Mouse (Mus musculus) heart, embryonic 14.5 days (tissue): ENCODE data around the gene Prss34. TPM values are rescaled to one million over a fixed set of nuclear protein-coding genes. Genes with fewer than 3 reads are reported as not detected.

Source experiments
- ATAC-seq: fragments of 200-750 bp; cut with Nextera tagmentation; 2 replicates; pipeline ENCODE4 v1.8.0; 2017; ENCODE audit warnings: low read depth, moderate TSS enrichment; ENCODE audit not compliant: insufficient number of reproducible peaks, insufficient read depth, low FRiP score
- H3K27ac ChIP-seq, 2 experiments: fragments of 200-500 bp in 1 of 2; fragments of 300-500 bp in 1 of 2; sonication (generic) in 1 of 2; replicated peaks in 1 of 2; 2 replicates each; pipeline ENCODE4 v1.5.1; 2012 to 2014; ENCODE audit warnings: low read depth in 2 of 2, low read length in 2 of 2, control low read depth in 1 of 2, mild to moderate bottlenecking in 1 of 2, mixed read lengths in 1 of 2; ENCODE audit not compliant: control insufficient read depth in 1 of 2, insufficient read depth in 1 of 2
- H3K27me3 ChIP-seq: fragments of 300-500 bp; sonication (generic); 2 replicates; pipeline ENCODE4 v1.6.1; 2014; ENCODE audit warnings: mild to moderate bottlenecking, low read length, control low read depth; ENCODE audit not compliant: control insufficient read depth, insufficient read depth
- H3K36me3 ChIP-seq: fragments of 300-500 bp; sonication (generic); 2 replicates; pipeline ENCODE4 v1.6.1; 2014; ENCODE audit warnings: mild to moderate bottlenecking, control low read depth, low read length, mixed read lengths; ENCODE audit not compliant: control insufficient read depth, insufficient read depth
- H3K4me1 ChIP-seq, 2 experiments: fragments of 200-500 bp in 1 of 2; fragments of 300-500 bp in 1 of 2; sonication (generic) in 1 of 2; 2 replicates each; pipeline ENCODE4 v1.6.1; 2012 to 2014; ENCODE audit warnings: low read length in 2 of 2, control low read depth in 1 of 2, mixed read lengths in 1 of 2; ENCODE audit not compliant: control insufficient read depth in 2 of 2, insufficient read depth in 2 of 2
- H3K4me2 ChIP-seq: fragments of 300-500 bp; sonication (generic); 2 replicates; pipeline ENCODE4 v1.6.1; 2014; ENCODE audit warnings: mild to moderate bottlenecking, low read length
- H3K4me3 ChIP-seq, 2 experiments: fragments of 200-500 bp in 1 of 2; fragments of 300-500 bp in 1 of 2; sonication (generic) in 1 of 2; 2 replicates each; pipeline ENCODE4 v1.5.1; 2012 to 2014; ENCODE audit warnings: low read length in 2 of 2, mild to moderate bottlenecking in 2 of 2, control low read depth in 1 of 2, low read depth in 1 of 2, moderate library complexity in 1 of 2; ENCODE audit not compliant: control insufficient read depth in 1 of 2, insufficient read depth in 1 of 2
- H3K9ac ChIP-seq: fragments of 300-500 bp; sonication (generic); 2 replicates; pipeline ENCODE4 v1.6.1; 2014; ENCODE audit warnings: mild to moderate bottlenecking, low read length
- H3K9me3 ChIP-seq: fragments of 300-500 bp; sonication (generic); 2 replicates; pipeline ENCODE4 v1.6.1; 2016; ENCODE audit warnings: low read length, control low read depth; ENCODE audit not compliant: control insufficient read depth
- WGBS: fragments of 180-500 bp; shearing (Covaris S2); extraction: QIAGEN DNeasy Blood & Tissue Kit; methylation state at CpG from one replicate; pipeline ENCODE4 v1.1.7; 2014; 5-methylcytosine and 5-hydroxymethylcytosine counted together
- polyA plus RNA-seq: library from polyadenylated mRNA; unstranded; fragments of >200 nt; fragmentation: Nextera tagmentation; extraction: Ambion mirVana; gene quantifications from 2 replicates; pipeline ENCODE4 v1.2.1, GENCODE M21; 2014

The Prss34 gene
- 0.16 and 0.27 TPM in 2 replicates for polyA plus RNA-seq

DNA sequence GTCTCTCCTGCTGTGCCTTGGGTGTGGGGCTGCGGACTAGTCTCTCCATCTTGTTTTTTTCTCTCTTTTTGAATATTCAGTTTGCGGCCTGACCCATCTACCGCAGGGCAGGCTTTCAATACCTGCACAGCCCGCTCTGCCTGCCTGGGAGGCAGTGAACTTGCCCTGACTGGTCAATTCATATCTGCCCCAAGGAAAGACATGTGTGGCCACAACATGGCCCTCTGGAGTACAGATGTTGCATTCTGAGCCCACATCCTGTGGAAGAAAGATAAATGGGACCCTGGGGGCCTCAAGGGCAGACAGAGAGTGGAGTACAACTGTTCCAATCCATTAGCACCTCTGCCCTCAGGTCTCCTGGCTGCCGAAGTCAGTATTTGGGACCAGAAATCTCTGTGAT, at the start of gene Prss34:
Gene Prss34 (plus strand): TSS at position 301 of the 400 bp plus-strand sequence.
- H3K4me1 ChIP-seq = no peaks in the 10 kb centered on the region
- H3K27ac ChIP-seq = no peak within 1 kb of the TSS
- H3K9me3 ChIP-seq = no peaks in the 10 kb centered on the region
- no peak within 1 kb of the TSS for H3K4me2 ChIP-seq
- WGBS = 74% methylated on average over 5 of the region's 5 CpGs
- H3K9ac ChIP-seq = no peak within 1 kb of the TSS
- ATAC-seq = no peak
- H3K36me3 ChIP-seq = no peaks in the 10 kb centered on the region
- no peak within 1 kb of the TSS for H3K4me3 ChIP-seq
- peaks cover 3% of the 10 kb centered on the region; the same call in 1 of the 2 replicates for H3K27me3 ChIP-seq

DNA sequence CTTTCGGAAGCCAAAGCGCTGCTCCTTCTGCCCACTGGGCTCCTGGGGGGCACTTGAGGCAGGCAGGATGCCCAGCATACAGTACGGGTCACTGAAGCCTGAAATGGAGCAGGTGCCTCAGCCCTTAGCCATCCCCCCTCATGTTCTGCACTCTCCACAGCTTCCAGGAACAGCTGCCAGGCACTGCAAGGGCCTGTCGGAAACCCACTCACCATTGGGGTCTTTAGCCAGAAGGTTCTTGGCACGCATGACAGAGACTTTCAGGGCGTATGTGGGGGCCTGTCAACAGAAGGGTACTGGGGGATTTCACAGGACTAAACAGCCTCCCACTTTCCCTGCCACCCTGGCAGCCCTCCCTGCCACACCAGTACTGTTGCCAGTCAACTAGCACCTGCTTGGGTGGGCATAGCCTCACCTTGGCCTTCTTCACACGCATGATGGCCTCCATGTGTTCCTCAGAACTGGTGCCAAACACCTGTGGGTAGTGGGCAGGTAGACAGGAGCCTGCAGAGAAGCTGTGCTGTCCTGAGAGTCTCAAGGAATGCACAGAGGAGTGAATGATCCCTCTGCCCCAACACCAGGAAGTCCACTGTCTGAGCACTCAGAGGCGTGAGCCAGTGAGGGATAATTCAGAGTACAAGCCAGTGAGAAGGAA, 47.9 kb upstream of the Prss34 start:
- no peaks in the 10 kb centered on the region for H3K4me1 ChIP-seq
- H3K27ac ChIP-seq = no peak overlapping the region
- H3K4me3 ChIP-seq = no peak overlapping the region
- no peak overlapping the region for H3K4me2 ChIP-seq
- 75% methylated on average over 8 of the region's 8 CpGs for WGBS
- peaks cover 38% of the 10 kb centered on the region for H3K27me3 ChIP-seq
- ATAC-seq = no peak
- H3K36me3 ChIP-seq = no peaks in the 10 kb centered on the region
- H3K9me3 ChIP-seq = no peaks in the 10 kb centered on the region
- no peak overlapping the region for H3K9ac ChIP-seq

DNA sequence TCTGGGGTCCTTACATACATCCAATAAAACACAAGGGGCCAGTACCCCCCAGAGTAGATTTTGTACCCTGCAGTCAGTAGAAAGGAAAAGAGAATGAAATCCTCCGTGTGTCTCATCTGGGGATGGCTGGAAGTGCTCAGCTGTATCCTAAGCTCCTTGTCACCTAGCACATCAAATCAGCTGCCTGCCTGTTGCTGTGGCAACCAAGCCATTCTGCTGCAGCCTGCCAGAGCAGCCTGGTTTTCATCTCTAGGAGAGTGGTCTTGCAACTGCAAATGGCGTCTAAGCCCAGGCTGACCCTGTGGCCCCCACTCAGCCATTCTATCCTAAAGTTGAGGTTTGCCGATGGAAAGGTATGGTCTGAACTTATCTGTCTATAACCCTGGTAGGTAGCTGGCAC, 45.6 kb upstream of the Prss34 start:
- H3K27me3 ChIP-seq = peaks cover 53% of the 10 kb centered on the region
- peaks cover 2 to 11% of the 10 kb centered on the region in 2 experiments; a peak in 3 of 4 replicates for H3K4me1 ChIP-seq
- H3K9me3 ChIP-seq = no peaks in the 10 kb centered on the region
- H3K4me2 ChIP-seq = no peak overlapping the region
- no peaks in the 10 kb centered on the region for H3K36me3 ChIP-seq
- H3K9ac ChIP-seq = no peak overlapping the region
- 40% methylated on average over 3 of the region's 3 CpGs for WGBS
- H3K4me3 ChIP-seq = no peak overlapping the region
- H3K27ac ChIP-seq = no peak overlapping the region
- ATAC-seq = no peak

DNA sequence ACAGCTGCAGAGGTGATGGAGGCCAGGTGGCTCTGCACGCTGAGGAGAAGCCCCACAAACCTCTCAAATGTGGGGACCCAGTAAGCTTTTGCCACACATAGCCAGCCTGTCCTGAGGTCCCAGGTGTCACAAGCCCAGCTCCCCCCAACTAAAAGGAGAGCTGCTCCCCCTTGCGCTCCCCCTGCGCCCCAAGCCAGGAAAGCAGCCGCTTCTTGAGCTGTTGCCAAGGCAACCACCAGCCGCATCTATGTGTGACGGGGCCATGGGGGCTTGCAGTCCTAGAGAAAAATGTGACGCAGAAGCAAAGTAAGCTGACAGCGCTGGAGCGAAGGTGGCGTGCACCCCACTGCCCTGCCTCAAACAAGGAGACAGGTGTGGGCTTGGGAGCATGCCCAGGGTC, 44.4 kb upstream of the Prss34 start:
- Histone ChIP-seq H3K4me3 (no peak overlapping the region), H3K4me1 (peaks cover 2 to 11% of the 10 kb centered on the region in 2 experiments; a peak in 3 of 4 replicates), H3K27ac (no peak overlapping the region), H3K36me3 (peaks cover 5% of the 10 kb centered on the region; the same call in 1 of the 2 replicates), H3K4me2 (no peak overlapping the region), H3K27me3 (peaks cover 53% of the 10 kb centered on the region), H3K9ac (no peak overlapping the region), H3K9me3 (no peaks in the 10 kb centered on the region)
- 39% methylated on average over 10 of the region's 10 CpGs for WGBS
- no peak for ATAC-seq

DNA sequence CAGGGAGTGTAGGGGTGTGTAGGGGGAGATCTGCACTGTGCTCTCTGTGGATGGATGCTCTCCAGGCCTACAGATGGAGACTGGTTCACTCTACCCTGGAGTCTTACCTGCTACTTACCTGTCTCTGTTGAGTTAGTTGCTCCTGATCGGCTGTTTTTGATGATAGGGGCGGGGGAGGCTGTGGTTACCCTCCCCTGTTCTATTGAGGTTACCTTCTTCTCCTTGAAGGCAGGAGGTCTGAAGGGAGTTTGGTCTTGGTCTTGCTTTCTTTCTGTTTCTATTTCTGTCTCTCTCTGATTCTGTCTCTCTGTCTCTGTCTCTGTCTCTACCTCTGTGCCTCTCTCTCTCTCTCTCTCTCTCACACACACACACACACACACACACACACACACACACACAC, 43.1 kb upstream of the Prss34 start:
- Histone ChIP-seq H3K9ac (no peak overlapping the region), H3K9me3 (no peaks in the 10 kb centered on the region), H3K4me1 (peaks cover 2 to 11% of the 10 kb centered on the region in 2 experiments; a peak in 3 of 4 replicates), H3K4me2 (no peak overlapping the region), H3K27me3 (peaks cover 53% of the 10 kb centered on the region), H3K4me3 (no peak overlapping the region), H3K27ac (no peak overlapping the region), H3K36me3 (peaks cover 18% of the 10 kb centered on the region)
- ATAC-seq = no peak
- WGBS = 51% methylated on average over 2 of the region's 2 CpGs

DNA sequence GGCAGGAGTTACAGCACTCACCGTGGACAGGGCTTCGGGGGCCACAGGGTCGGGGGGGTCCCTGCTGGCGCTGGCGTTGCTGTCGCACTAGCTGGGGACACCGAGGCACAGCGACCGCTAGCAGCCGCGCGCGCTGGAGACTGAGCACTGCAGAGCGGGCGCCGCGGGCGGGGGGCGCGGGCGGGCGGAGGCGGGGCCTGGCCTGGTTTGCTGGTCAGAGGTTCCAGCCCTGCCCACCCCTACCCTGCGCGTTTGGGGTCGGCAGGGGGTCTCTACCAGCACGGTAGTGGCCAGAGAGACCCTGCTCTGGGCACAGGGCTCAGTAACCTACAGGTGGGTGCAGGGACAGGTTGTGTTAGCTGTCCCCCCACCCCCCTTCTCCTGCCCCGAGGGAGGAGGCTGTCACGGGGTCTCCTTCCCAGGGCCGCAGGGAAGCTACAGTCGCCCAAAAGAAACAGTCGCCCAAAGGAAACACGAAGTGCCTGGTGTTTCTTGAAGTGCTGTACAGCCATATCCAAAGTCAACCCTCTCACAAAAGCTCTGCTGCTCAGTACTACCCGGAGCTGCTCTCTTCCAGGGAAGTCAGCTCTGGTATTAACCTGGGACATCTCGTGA, 41.9 kb upstream of the Prss34 start, which contains the start of gene Baiap3:
Gene Baiap3 (minus strand): TSS at position 225 of the 615 bp plus-strand sequence.
- H3K27me3 ChIP-seq = peaks cover 48% of the 10 kb centered on the region
- peak within 1 kb of the TSS; percentile 67 for H3K4me2 ChIP-seq
- WGBS = 4% methylated on average over 32 of the region's 35 CpGs
- no peak within 1 kb of the TSS for H3K27ac ChIP-seq
- no peak; the same call in 1 of the 2 replicates for ATAC-seq
- H3K4me3 ChIP-seq = peak within 1 kb of the TSS; percentile 27 to 39
- no peaks in the 10 kb centered on the region for H3K9me3 ChIP-seq
- peaks cover 2 to 11% of the 10 kb centered on the region in 2 experiments; a peak in 3 of 4 replicates for H3K4me1 ChIP-seq
- H3K36me3 ChIP-seq = peaks cover 21% of the 10 kb centered on the region
- H3K9ac ChIP-seq = peak within 1 kb of the TSS; percentile 53

DNA sequence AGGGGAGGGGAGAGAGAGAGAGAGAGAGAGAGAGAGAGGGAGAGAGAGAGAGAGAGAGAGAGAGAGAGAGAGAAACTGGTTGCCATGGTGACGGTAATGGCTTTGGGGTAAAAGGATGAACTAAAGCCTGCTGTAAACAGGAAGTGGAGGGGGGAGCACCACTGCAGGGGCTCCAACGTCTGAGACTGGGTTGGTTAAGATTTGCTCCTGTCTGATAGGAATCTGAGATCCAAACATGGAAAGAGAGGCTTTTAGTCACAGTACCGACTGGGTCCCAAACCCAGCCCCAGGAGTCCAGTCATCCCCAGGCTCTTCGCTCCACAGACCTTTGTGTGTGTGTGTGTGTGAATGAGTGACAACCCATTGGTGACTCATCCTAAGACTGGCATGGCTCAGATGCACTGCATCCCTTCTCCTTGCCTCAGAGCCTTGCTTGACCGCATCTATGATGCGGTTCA, 40.4 kb upstream of the Prss34 start:
- 51% methylated on average over 6 of the region's 6 CpGs for WGBS
- peaks cover 27% of the 10 kb centered on the region for H3K36me3 ChIP-seq

More for the DNA sequence above, 40.4 kb upstream of the Prss34 start:
- peaks cover 39% of the 10 kb centered on the region for H3K27me3 ChIP-seq
- no peak overlapping the region for H3K4me3 ChIP-seq
- peaks cover 2 to 11% of the 10 kb centered on the region in 2 experiments; a peak in 3 of 4 replicates for H3K4me1 ChIP-seq
- ATAC-seq = no peak
- H3K9ac ChIP-seq = no peak overlapping the region
- no peaks in the 10 kb centered on the region for H3K9me3 ChIP-seq
- no peak overlapping the region for H3K4me2 ChIP-seq
- no peak overlapping the region for H3K27ac ChIP-seq
